Mouse (Mus musculus) liver, embryonic 14.5 days (tissue): ENCODE results near the gene Usmg5. TPM values are rescaled to one million over a fixed set of nuclear protein-coding genes. Genes with fewer than 3 reads are reported as not detected.

Experiments used
- ATAC-seq: fragments of 200-750 bp; cut with Nextera tagmentation; 2 replicates; pipeline ENCODE4 v1.8.0; 2017; ENCODE audit warnings: moderate number of reproducible peaks, mild to moderate bottlenecking, moderate library complexity; ENCODE audit not compliant: insufficient read depth
- DNase-seq, 3 experiments: peaks; one replicate each; pipeline ENCODE4 v3.0.0-alpha.2; 2012 to 2013; ENCODE audit warnings: low read depth in 3 of 3, low spot score in 3 of 3
- H3K27ac ChIP-seq: fragments of 300-500 bp; sonication (generic); 2 replicates; pipeline ENCODE4 v1.5.1; 2014; ENCODE audit warnings: moderate library complexity, mild to moderate bottlenecking, control low read depth, inconsistent platforms
- H3K27me3 ChIP-seq: fragments of 300-500 bp; sonication (generic); 2 replicates; pipeline ENCODE4 v1.6.1; 2014; ENCODE audit warnings: mild to moderate bottlenecking, low read length, moderate library complexity; ENCODE audit not compliant: control insufficient read depth, insufficient read depth
- H3K36me3 ChIP-seq: fragments of 300-500 bp; sonication (generic); replicated peaks from 2 replicates; pipeline ENCODE4 v1.6.1; 2014; ENCODE audit warnings: low read depth; ENCODE audit not compliant: control insufficient read depth, insufficient read depth
- H3K4me1 ChIP-seq, 2 experiments: fragments of 200-500 bp in 1 of 2; fragments of 300-500 bp in 1 of 2; sonication (generic) in 1 of 2; replicated peaks; 2 replicates each; pipeline ENCODE4 v1.6.1; 2012 to 2014; ENCODE audit warnings: antibody characterized with exemption in 1 of 2, inconsistent platforms in 1 of 2, low read length in 1 of 2; ENCODE audit not compliant: control insufficient read depth in 2 of 2, insufficient read depth in 2 of 2
- H3K4me2 ChIP-seq: fragments of 300-500 bp; sonication (generic); 2 replicates; pipeline ENCODE4 v1.6.1; 2014; ENCODE audit warnings: low read depth, mild to moderate bottlenecking, control low read depth, moderate library complexity
- H3K4me3 ChIP-seq, 2 experiments: fragments of 200-500 bp in 1 of 2; fragments of 300-500 bp in 1 of 2; sonication (generic) in 1 of 2; 2 replicates each; pipeline ENCODE4 v1.5.1; 2012 to 2014; ENCODE audit warnings: low read depth in 2 of 2, low read length in 2 of 2, mild to moderate bottlenecking in 2 of 2, control low read depth in 1 of 2, inconsistent platforms in 1 of 2, moderate library complexity in 1 of 2; ENCODE audit not compliant: insufficient read depth in 1 of 2
- H3K9ac ChIP-seq: fragments of 300-500 bp; sonication (generic); replicated peaks from 2 replicates; pipeline ENCODE4 v1.6.1; 2014; ENCODE audit warnings: mild to moderate bottlenecking, control low read depth, moderate library complexity
- H3K9me3 ChIP-seq: fragments of 300-500 bp; sonication (generic); 2 replicates; pipeline ENCODE4 v1.6.1; 2016; ENCODE audit warnings: low read length, mixed read lengths; ENCODE audit not compliant: control insufficient read depth
- CTCF ChIP-seq: IDR thresholded peaks from 2 replicates; pipeline ENCODE4 v1.5.1; 2016; ENCODE audit warnings: antibody characterized with exemption, low read depth, control low read depth
- EP300 ChIP-seq: IDR thresholded peaks from 2 replicates; pipeline ENCODE4 v1.6.1; 2016; ENCODE audit warnings: antibody characterized with exemption, low read depth
- WGBS: fragments of 180-500 bp; shearing (Covaris S2); extraction: QIAGEN DNeasy Blood & Tissue Kit; methylation state at CpG from one replicate; pipeline ENCODE4 v1.1.7; 2014; ENCODE audit not compliant: insufficient replicate concordance; 5-methylcytosine and 5-hydroxymethylcytosine counted together
- polyA plus RNA-seq, 2 experiments: library from polyadenylated mRNA; depleted of rRNA in 1 of 2; stranded (reverse) in 1 of 2; unstranded in 1 of 2; fragments of >200 nt; fragmentation: Nextera tagmentation in 1 of 2; extraction: Ambion mirVana in 1 of 2; gene quantifications; 2 replicates each; pipeline versions ENCODE4 v1.2.1 to v1.2.3; 2012 to 2014

The Usmg5 gene
- polyA plus RNA-seq, 2 experiments: 351 to 969 TPM

- WGBS: 16% methylated on average over 2 of the region's 2 CpGs
- H3K4me1 ChIP-seq: no peaks in the 10 kb centered on the region
- no peak for ATAC-seq
- no peak overlapping the region for H3K27ac ChIP-seq
- DNase-seq: no peak
- no peaks in the 10 kb centered on the region for H3K9me3 ChIP-seq
- peaks cover 20% of the 10 kb centered on the region for H3K36me3 ChIP-seq
- no peak overlapping the region for H3K9ac ChIP-seq
- no peak for TF ChIP-seq EP300
- TF ChIP-seq CTCF: peak; percentile 76
- no peak overlapping the region for H3K4me2 ChIP-seq
- no peak overlapping the region for H3K4me3 ChIP-seq
- no peaks in the 10 kb centered on the region for H3K27me3 ChIP-seq
Observed at GRCm38 (mm10) chr19:47122802-47123201, 32.4 kb upstream of the Usmg5 start.

GRCm38 (mm10) chr19:47121054-47121453 is 30.6 kb upstream of the Usmg5 start:
- Histone ChIP-seq H3K4me2 (no peak overlapping the region), H3K27me3 (no peaks in the 10 kb centered on the region), H3K4me3 (no peak overlapping the region), H3K9ac (no peak overlapping the region), H3K27ac (no peak overlapping the region), H3K9me3 (no peaks in the 10 kb centered on the region), H3K4me1 (no peaks in the 10 kb centered on the region), H3K36me3 (peaks cover 28% of the 10 kb centered on the region)
- TF ChIP-seq EP300 (no peak), CTCF (peak; percentile 81)
- ATAC-seq: no peak
- peak in 1 of 3 experiments; percentile 11 for DNase-seq
- 35% methylated on average over 4 of the region's 4 CpGs for WGBS

DNA sequence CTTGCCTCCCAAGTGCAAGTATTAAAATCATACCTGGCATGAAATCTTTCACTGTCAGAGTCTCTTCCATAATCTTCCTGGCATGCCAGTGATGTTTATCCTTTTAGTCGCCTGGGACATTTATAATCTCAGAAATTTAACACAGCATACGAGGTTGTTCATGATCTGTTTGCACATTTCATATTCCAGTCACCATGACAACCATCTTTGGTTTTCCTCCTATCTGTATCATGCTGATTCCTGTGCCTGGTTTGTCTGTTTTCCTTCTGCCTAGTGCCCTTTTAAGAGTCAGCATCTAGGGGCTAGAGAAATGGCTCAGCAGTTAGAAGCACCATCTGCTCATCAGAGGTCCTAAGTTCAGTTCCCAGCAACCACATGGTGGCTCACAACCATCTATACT is 28.2 kb upstream of the Usmg5 start:
- TF ChIP-seq EP300: no peak
- no peak for TF ChIP-seq CTCF
- peaks cover 32% of the 10 kb centered on the region for H3K36me3 ChIP-seq

GRCm38 (mm10) chr19:47104641-47105271 is 14.3 kb upstream of the Usmg5 start:
- H3K27ac ChIP-seq: no peak overlapping the region
- no peak overlapping the region for H3K4me3 ChIP-seq
- H3K9ac ChIP-seq: no peak overlapping the region
- no peaks in the 10 kb centered on the region for H3K9me3 ChIP-seq
- H3K36me3 ChIP-seq: peaks cover 68% of the 10 kb centered on the region
- no peak for ATAC-seq
- no peaks in the 10 kb centered on the region for H3K4me1 ChIP-seq
- no peaks in the 10 kb centered on the region for H3K27me3 ChIP-seq
- H3K4me2 ChIP-seq: no peak overlapping the region
- DNase-seq: no peak
- WGBS: 81% methylated on average over 9 of the region's 9 CpGs
- TF ChIP-seq EP300 (no peak), CTCF (no peak)

More for the DNA sequence above, 28.2 kb upstream of the Usmg5 start:
- WGBS: 59% methylated on average over 2 of the region's 2 CpGs
- no peak overlapping the region for H3K4me3 ChIP-seq
- H3K9me3 ChIP-seq: no peaks in the 10 kb centered on the region
- H3K9ac ChIP-seq: no peak overlapping the region
- H3K4me1 ChIP-seq: no peaks in the 10 kb centered on the region
- ATAC-seq (no peak), DNase-seq (no peak)
- no peak overlapping the region for H3K4me2 ChIP-seq
- H3K27ac ChIP-seq: no peak overlapping the region
- H3K27me3 ChIP-seq: no peaks in the 10 kb centered on the region

DNA sequence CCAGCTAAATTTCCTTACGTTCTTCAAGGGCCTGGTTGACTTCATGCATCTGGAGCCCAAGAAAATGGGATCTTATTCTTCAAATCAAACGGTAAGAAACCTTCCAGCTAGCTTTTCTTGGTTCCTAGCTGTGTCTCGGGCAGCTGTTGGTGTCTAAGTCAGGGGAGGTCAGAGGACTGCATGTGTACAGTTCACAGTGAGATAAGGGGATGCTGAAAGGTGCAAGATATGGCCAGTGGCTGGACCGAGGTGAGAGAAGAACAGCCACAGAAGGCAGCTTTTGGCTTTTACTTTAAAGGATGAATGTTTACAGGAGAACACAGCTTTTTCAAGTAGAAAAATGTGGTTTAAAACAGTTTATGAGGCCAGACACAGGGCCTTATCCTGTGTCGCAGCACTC is 10.6 kb upstream of the Usmg5 start:
- 71% methylated on average over 5 of the region's 5 CpGs for WGBS
- peaks cover 56% of the 10 kb centered on the region for H3K36me3 ChIP-seq

More for the DNA sequence above, 10.6 kb upstream of the Usmg5 start:
- no peak for TF ChIP-seq EP300
- no peak for TF ChIP-seq CTCF
- no peak overlapping the region for H3K4me2 ChIP-seq
- ATAC-seq (no peak), DNase-seq (no peak)
- H3K9ac ChIP-seq: no peak overlapping the region
- H3K4me1 ChIP-seq: no peaks in the 10 kb centered on the region
- H3K9me3 ChIP-seq: no peaks in the 10 kb centered on the region
- no peak overlapping the region for H3K27ac ChIP-seq
- H3K27me3 ChIP-seq: no peaks in the 10 kb centered on the region
- H3K4me3 ChIP-seq: no peak overlapping the region
